8 mouse cellular contexts compared by ENCODE assay signal in genomic region chr10:81432169-81432867, GRCm38 (mm10). TPM values are rescaled to one million over a fixed set of nuclear protein-coding genes. Genes with fewer than 3 reads are reported as not detected.
DNase-seq lines count a peak whose midpoint lies in the region; ATAC-seq lines count a peak whose summit lies in the region.

No protein-coding gene starts in this region.

- H3K4me2 ChIP-seq in kidney, embryonic 14.5 days (replicated peaks; ENCODE audit: low read depth, low read length): no peak overlapping the region; the same call in 1 of the 2 replicates
- H3K4me2 ChIP-seq in midbrain, embryonic 15.5 days: peak overlapping the region; percentile 55

- H3K9me3 ChIP-seq in kidney, embryonic 14.5 days (ENCODE audit: control insufficient read depth, low read length): no peaks in the 10 kb centered on the region
- no peaks in the 10 kb centered on the region for H3K9me3 ChIP-seq in midbrain, embryonic 15.5 days

- ATAC-seq in kidney, embryonic 14.5 days (ENCODE audit: low FRiP score, low TSS enrichment): peak; percentile 1; the same call in 1 of the 2 replicates
- peak; percentile 7; the same call in 1 of the 2 replicates for ATAC-seq in midbrain, embryonic 15.5 days (replicated peaks)
- ATAC-seq in megakaryocyte progenitor cell, adult 5-6 weeks (replicated peaks; ENCODE audit: poor library complexity): no peak

- H3K9ac ChIP-seq in kidney, embryonic 14.5 days (ENCODE audit: low read depth, low read length): no peak overlapping the region
- H3K9ac ChIP-seq in midbrain, embryonic 15.5 days: peak overlapping the region; percentile 6; the same call in 1 of the 2 replicates

- H3K36me3 ChIP-seq in kidney, embryonic 14.5 days (ENCODE audit: control insufficient read depth, insufficient read depth, low read length): no peaks in the 10 kb centered on the region
- no peaks in the 10 kb centered on the region for H3K36me3 ChIP-seq in midbrain, embryonic 15.5 days (replicated peaks)

- no peak overlapping the region for H3K27ac ChIP-seq in kidney, embryonic 14.5 days (ENCODE audit: low read depth, low read length)
- peak overlapping the region; percentile 55; the same call in 1 of the 2 replicates for H3K27ac ChIP-seq in midbrain, embryonic 15.5 days

- H3K4me3 ChIP-seq in kidney, embryonic 14.5 days (ENCODE audit: low read length): no peak overlapping the region
- H3K4me3 ChIP-seq in midbrain, embryonic 15.5 days: peak overlapping the region; percentile 26

- H3K27me3 ChIP-seq in kidney, embryonic 14.5 days (ENCODE audit: control insufficient read depth, insufficient read depth, low read length): no peaks in the 10 kb centered on the region
- peaks cover 2% of the 10 kb centered on the region for H3K27me3 ChIP-seq in midbrain, embryonic 15.5 days (replicated peaks)

- peaks cover 17% of the 10 kb centered on the region; the same call in 1 of the 2 replicates for H3K4me1 ChIP-seq in kidney, embryonic 14.5 days (ENCODE audit: control insufficient read depth, insufficient read depth, low read length)
- peaks cover 41% of the 10 kb centered on the region for H3K4me1 ChIP-seq in midbrain, embryonic 15.5 days

- peak; percentile 21 for DNase-seq in adrenal gland, adult 2 months
- no peak for DNase-seq in adrenal gland, postnatal 36 days
- DNase-seq in thymus, postnatal 4 days: peak; percentile 42
- no peak for DNase-seq in thymus, postnatal 25 days
- no peak for DNase-seq in thymus, postnatal 36 days

- 63% methylated on average over 21 of the region's 21 CpGs for WGBS in kidney, embryonic 14.5 days
- WGBS in midbrain, embryonic 15.5 days: 63% methylated on average over 21 of the region's 21 CpGs

RNA-seq across cellular contexts. Expression of gene Nfic, which starts 23.1 kb away (rescaled TPM):
- 100 to 1,000 TPM in 1 of 2 experiments, 10 to 100 TPM in 1; 80.8 to 126 TPM for total RNA-seq in adrenal gland, adult 2 months (2021)
- 142 and 171 TPM in 2 replicates for polyA plus RNA-seq in adrenal gland, adult 2 months (2012; rRNA removed)
- total RNA-seq in adrenal gland, postnatal 36 days (2021): 100 to 1,000 TPM in 1 of 2 experiments, 10 to 100 TPM in 1; 93.2 to 114 TPM
- 47.3 and 59.0 TPM in 2 replicates for polyA plus RNA-seq in kidney, embryonic 14.5 days (2014; fragmentation: Nextera tagmentation; extraction: Ambion mirVana)
- polyA plus RNA-seq in midbrain, embryonic 15.5 days (2015; fragmentation: Nextera tagmentation; extraction: Ambion mirVana): 18.1 and 22.8 TPM in 2 replicates
- total RNA-seq in megakaryocyte progenitor cell, adult 5-6 weeks (2015): 35.5 and 36.8 TPM in 2 replicates
- total RNA-seq in megakaryocyte progenitor cell, adult 5-6 weeks (2017): 4.0 and 5.0 TPM in 2 replicates

RNA-seq across cellular contexts. Expression of gene Smim24, which starts 39.5 kb away (rescaled TPM):
- 1 to 10 TPM; 1.4 to 1.6 TPM for total RNA-seq in adrenal gland, adult 2 months (2021)
- 4.5 and 5.4 TPM in 2 replicates for polyA plus RNA-seq in adrenal gland, adult 2 months (2012; rRNA removed)
- 1 to 10 TPM; 1.2 to 1.6 TPM for total RNA-seq in adrenal gland, postnatal 36 days (2021)
- 14.9 and 16.4 TPM in 2 replicates for polyA plus RNA-seq in kidney, embryonic 14.5 days (2014; fragmentation: Nextera tagmentation; extraction: Ambion mirVana)
- 1.4 and 1.6 TPM in 2 replicates for polyA plus RNA-seq in midbrain, embryonic 15.5 days (2015; fragmentation: Nextera tagmentation; extraction: Ambion mirVana)
- 31.0 and 31.4 TPM in 2 replicates for total RNA-seq in megakaryocyte progenitor cell, adult 5-6 weeks (2015)
- total RNA-seq in megakaryocyte progenitor cell, adult 5-6 weeks (2017): 7.5 and 17.1 TPM in 2 replicates

RNA-seq across cellular contexts. Expression of gene Gm48552, which starts 43.5 kb away (rescaled TPM):
- total RNA-seq in adrenal gland, adult 2 months (2021): 1 to 10 TPM in 1 of 2 experiments, not detected in 1; 1.4 TPM
- polyA plus RNA-seq in adrenal gland, adult 2 months (2012; rRNA removed): 2.5 and 4.4 TPM in 2 replicates
- 1 to 10 TPM in 1 of 2 experiments, not detected in 1; 1.5 TPM for total RNA-seq in adrenal gland, postnatal 36 days (2021)
- polyA plus RNA-seq in kidney, embryonic 14.5 days (2014; fragmentation: Nextera tagmentation; extraction: Ambion mirVana): 0.61 and 1.5 TPM in 2 replicates
- 2.7 and 3.3 TPM in 2 replicates for polyA plus RNA-seq in midbrain, embryonic 15.5 days (2015; fragmentation: Nextera tagmentation; extraction: Ambion mirVana)
- not detected in 2 replicates for total RNA-seq in megakaryocyte progenitor cell, adult 5-6 weeks (2015)
- 0.46 TPM in 1 of 2 replicates, not detected in the other for total RNA-seq in megakaryocyte progenitor cell, adult 5-6 weeks (2017)

RNA-seq across cellular contexts. Expression of gene Gm48551, which starts 48.1 kb away (rescaled TPM):
- total RNA-seq in adrenal gland, adult 2 months (2021): 1 to 10 TPM; 1.8 to 2.5 TPM
- 2.9 and 6.7 TPM in 2 replicates for polyA plus RNA-seq in adrenal gland, adult 2 months (2012; rRNA removed)
- 1 to 10 TPM; 1.1 to 1.7 TPM for total RNA-seq in adrenal gland, postnatal 36 days (2021)
- 3.5 and 3.8 TPM in 2 replicates for polyA plus RNA-seq in kidney, embryonic 14.5 days (2014; fragmentation: Nextera tagmentation; extraction: Ambion mirVana)
- 8.4 and 9.3 TPM in 2 replicates for polyA plus RNA-seq in midbrain, embryonic 15.5 days (2015; fragmentation: Nextera tagmentation; extraction: Ambion mirVana)
- total RNA-seq in megakaryocyte progenitor cell, adult 5-6 weeks (2015): 2.6 and 3.0 TPM in 2 replicates
- 0.62 and 1.7 TPM in 2 replicates for total RNA-seq in megakaryocyte progenitor cell, adult 5-6 weeks (2017)

RNA-seq across cellular contexts. Expression of gene Dohh, which starts 48.1 kb away (rescaled TPM):
- 10 to 100 TPM; 39.6 to 54.3 TPM for total RNA-seq in adrenal gland, adult 2 months (2021)
- polyA plus RNA-seq in adrenal gland, adult 2 months (2012; rRNA removed): 125 and 132 TPM in 2 replicates
- 10 to 100 TPM; 48.9 to 54.0 TPM for total RNA-seq in adrenal gland, postnatal 36 days (2021)
- polyA plus RNA-seq in kidney, embryonic 14.5 days (2014; fragmentation: Nextera tagmentation; extraction: Ambion mirVana): 59.2 and 73.9 TPM in 2 replicates
- 90.4 and 92.6 TPM in 2 replicates for polyA plus RNA-seq in midbrain, embryonic 15.5 days (2015; fragmentation: Nextera tagmentation; extraction: Ambion mirVana)
- 9.3 and 13.7 TPM in 2 replicates for total RNA-seq in megakaryocyte progenitor cell, adult 5-6 weeks (2015)
- total RNA-seq in megakaryocyte progenitor cell, adult 5-6 weeks (2017): 36.5 and 52.5 TPM in 2 replicates

Comparison
In these comparisons a context has a peak if more than half of its experiments do, and no peak if none do; other contexts are left out.
1. DNase-seq: peak in adrenal gland, adult 2 months (single experiment) and thymus, postnatal 4 days (single experiment); none in adrenal gland, postnatal 36 days (0 of 2), thymus, postnatal 25 days (single experiment) and thymus, postnatal 36 days (0 of 2).